Mouse (Mus musculus) hindbrain, embryonic 13.5 days (tissue): ENCODE measurements around the gene 9530068E07Rik. TPM values are rescaled to one million over a fixed set of nuclear protein-coding genes. Genes with fewer than 3 reads are reported as not detected.

Experiments
- ATAC-seq: fragments of 200-750 bp; cut with Nextera tagmentation; 2 replicates; pipeline ENCODE4 v1.8.0; 2017; ENCODE audit warnings: moderate TSS enrichment; ENCODE audit not compliant: low FRiP score
- H3K27ac ChIP-seq: fragments of 300-500 bp; sonication (generic); 2 replicates; pipeline ENCODE4 v1.5.1; 2015; ENCODE audit warnings: inconsistent platforms, mild to moderate bottlenecking, moderate library complexity
- H3K27me3 ChIP-seq: fragments of 300-500 bp; sonication (generic); 2 replicates; pipeline ENCODE4 v1.6.1; 2015; ENCODE audit warnings: mild to moderate bottlenecking, inconsistent platforms
- H3K36me3 ChIP-seq: fragments of 300-500 bp; sonication (generic); 2 replicates; pipeline ENCODE4 v1.6.1; 2015; ENCODE audit warnings: mild to moderate bottlenecking, inconsistent platforms
- H3K4me1 ChIP-seq: fragments of 300-500 bp; sonication (generic); replicated peaks from 2 replicates; pipeline ENCODE4 v1.6.1; 2015; ENCODE audit warnings: inconsistent platforms
- H3K4me2 ChIP-seq: fragments of 300-500 bp; sonication (generic); 2 replicates; pipeline ENCODE4 v1.6.1; 2015; ENCODE audit warnings: inconsistent platforms, mild to moderate bottlenecking, moderate library complexity
- H3K4me3 ChIP-seq: fragments of 300-500 bp; sonication (generic); 2 replicates; pipeline ENCODE4 v1.5.1; 2015; ENCODE audit warnings: mild to moderate bottlenecking, inconsistent platforms
- H3K9ac ChIP-seq: fragments of 300-500 bp; sonication (generic); 2 replicates; pipeline ENCODE4 v1.6.1; 2015; ENCODE audit warnings: mild to moderate bottlenecking, inconsistent platforms
- H3K9me3 ChIP-seq: fragments of 300-500 bp; sonication (generic); 2 replicates; pipeline ENCODE4 v1.6.1; 2016; ENCODE audit warnings: inconsistent platforms
- WGBS: fragments of 180-500 bp; shearing (Covaris S2); methylation state at CpG from one replicate; pipeline ENCODE4 v1.1.7; 2015; 5-methylcytosine and 5-hydroxymethylcytosine counted together
- polyA plus RNA-seq: library from polyadenylated mRNA; unstranded; fragments of >200 nt; fragmentation: Nextera tagmentation; extraction: Ambion mirVana; gene quantifications from 2 replicates; pipeline ENCODE4 v1.2.1, GENCODE M21; 2015

9530068E07Rik gene
- polyA plus RNA-seq, 1 experiment from 2014 or later = 129 TPM

GRCm38 (mm10) chr11:52433076-52433796, 37.0 kb downstream of the 9530068E07Rik start:
- ATAC-seq = no peak
- no peaks in the 10 kb centered on the region for H3K36me3 ChIP-seq

GRCm38 (mm10) chr11:52433797-52434195, 37.6 kb downstream of the 9530068E07Rik start:
- H3K4me2 ChIP-seq = no peak overlapping the region
- peaks cover 6% of the 10 kb centered on the region; the same call in 1 of the 2 replicates for H3K9me3 ChIP-seq
- no peak overlapping the region for H3K4me3 ChIP-seq
- no peak overlapping the region for H3K27ac ChIP-seq
- no peak for ATAC-seq
- WGBS = 57% methylated on average over 2 of the region's 2 CpGs
- 0 out of 2 replicates have a peak, but pooled peaks cover 10% of the 10 kb centered on the region for H3K4me1 ChIP-seq
- H3K36me3 ChIP-seq = no peaks in the 10 kb centered on the region
- no peak overlapping the region for H3K9ac ChIP-seq
- H3K27me3 ChIP-seq = peaks cover 40% of the 10 kb centered on the region

More at GRCm38 (mm10) chr11:52433076-52433796, 37.0 kb downstream of the 9530068E07Rik start:
- no peak overlapping the region for H3K4me2 ChIP-seq
- H3K9ac ChIP-seq = no peak overlapping the region
- peaks cover 6% of the 10 kb centered on the region; the same call in 1 of the 2 replicates for H3K9me3 ChIP-seq
- WGBS = 81% methylated on average over 8 of the region's 8 CpGs
- H3K4me1 ChIP-seq = 0 out of 2 replicates have a peak, but pooled peaks cover 10% of the 10 kb centered on the region
- no peak overlapping the region for H3K4me3 ChIP-seq
- no peak overlapping the region for H3K27ac ChIP-seq
- peaks cover 37% of the 10 kb centered on the region for H3K27me3 ChIP-seq

- peaks cover 6% of the 10 kb centered on the region; the same call in 1 of the 2 replicates for H3K9me3 ChIP-seq
- H3K4me2 ChIP-seq = no peak overlapping the region
- H3K4me3 ChIP-seq = no peak overlapping the region
- no peak overlapping the region for H3K9ac ChIP-seq
- no peak for ATAC-seq
- H3K27me3 ChIP-seq = peaks cover 29% of the 10 kb centered on the region
- no peak overlapping the region for H3K27ac ChIP-seq
- WGBS = 94% methylated on average over 5 of the region's 5 CpGs
- H3K36me3 ChIP-seq = no peaks in the 10 kb centered on the region
- 0 out of 2 replicates have a peak, but pooled peaks cover 10% of the 10 kb centered on the region for H3K4me1 ChIP-seq
These were observed 39.2 kb downstream of the 9530068E07Rik start for GRCm38 (mm10) chr11:52435466-52435865.

DNA sequence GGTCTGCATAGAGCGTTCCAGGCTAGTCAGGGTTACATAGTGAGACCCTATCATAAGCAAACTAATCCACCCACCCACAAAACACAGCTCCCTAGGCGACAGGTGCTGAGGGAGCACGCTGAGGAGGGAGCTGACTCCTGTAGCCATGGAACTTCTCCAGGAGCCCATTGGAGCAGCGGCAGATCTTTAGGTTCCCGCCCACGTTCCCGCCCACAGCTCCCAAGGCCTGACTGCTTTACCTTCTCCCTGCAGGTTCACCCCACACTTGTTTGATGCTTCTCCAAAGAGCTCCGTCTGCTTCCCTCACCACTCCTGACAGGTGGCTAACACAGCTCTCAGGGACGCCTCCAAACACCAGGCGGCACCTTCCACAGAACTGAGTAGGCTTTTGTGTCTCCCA, 40.9 kb downstream of the 9530068E07Rik start:
- H3K4me2 ChIP-seq = no peak overlapping the region
- no peak overlapping the region for H3K27ac ChIP-seq
- H3K9ac ChIP-seq = no peak overlapping the region
- ATAC-seq = no peak
- no peaks in the 10 kb centered on the region for H3K36me3 ChIP-seq
- peaks cover 11% of the 10 kb centered on the region for H3K4me1 ChIP-seq
- peaks cover under 1% of the 10 kb centered on the region; the same call in 1 of the 2 replicates for H3K9me3 ChIP-seq
- 25% methylated on average over 10 of the region's 10 CpGs for WGBS
- H3K4me3 ChIP-seq = no peak overlapping the region
- peaks cover 25% of the 10 kb centered on the region for H3K27me3 ChIP-seq

GRCm38 (mm10) chr11:52441096-52441495, 44.9 kb downstream of the 9530068E07Rik start:
- no peaks in the 10 kb centered on the region for H3K36me3 ChIP-seq
- ATAC-seq = no peak
- peaks cover 21% of the 10 kb centered on the region for H3K27me3 ChIP-seq
- H3K27ac ChIP-seq = no peak overlapping the region
- 51% methylated on average over 2 of the region's 2 CpGs for WGBS
- H3K4me3 ChIP-seq = no peak overlapping the region
- H3K9me3 ChIP-seq = no peaks in the 10 kb centered on the region
- peaks cover 11% of the 10 kb centered on the region for H3K4me1 ChIP-seq
- no peak overlapping the region for H3K9ac ChIP-seq
- no peak overlapping the region for H3K4me2 ChIP-seq

GRCm38 (mm10) chr11:52447242-52447641, 51.0 kb downstream of the 9530068E07Rik start:
- Histone ChIP-seq H3K4me2 (no peak overlapping the region), H3K4me3 (no peak overlapping the region), H3K9ac (no peak overlapping the region), H3K9me3 (no peaks in the 10 kb centered on the region), H3K4me1 (0 out of 2 replicates have a peak, but pooled peaks cover 5% of the 10 kb centered on the region), H3K36me3 (no peaks in the 10 kb centered on the region), H3K27me3 (0 out of 2 replicates have a peak, but pooled peaks cover 14% of the 10 kb centered on the region), H3K27ac (no peak overlapping the region)
- peak; percentile 88 for ATAC-seq
- 26% methylated on average over 4 of the region's 4 CpGs for WGBS

DNA sequence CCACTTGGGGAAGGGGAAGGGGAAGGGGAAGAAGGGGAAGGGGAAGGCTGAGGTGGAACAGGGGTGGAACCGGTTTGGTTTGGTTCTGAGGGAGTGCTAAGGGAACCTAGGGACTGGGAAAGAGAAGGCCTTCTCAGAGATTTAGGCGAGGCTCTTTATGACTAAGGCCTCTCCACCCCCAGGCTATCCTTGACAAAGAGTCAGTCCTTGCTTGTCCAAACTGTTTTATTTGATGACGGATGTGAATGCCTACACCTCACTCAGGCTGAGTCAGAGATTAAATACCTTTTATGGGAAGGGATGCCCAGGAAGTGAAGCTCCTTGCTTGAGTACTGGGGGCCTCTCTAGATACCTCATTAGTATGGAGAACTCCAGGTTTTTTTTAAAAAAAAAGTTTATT, 52.8 kb downstream of the 9530068E07Rik start:
- 59% methylated on average over 3 of the region's 3 CpGs for WGBS
- Histone ChIP-seq H3K9me3 (no peaks in the 10 kb centered on the region), H3K4me3 (no peak overlapping the region), H3K27ac (no peak overlapping the region), H3K36me3 (no peaks in the 10 kb centered on the region), H3K4me2 (no peak overlapping the region), H3K4me1 (0 out of 2 replicates have a peak, but pooled peaks cover 8% of the 10 kb centered on the region), H3K9ac (no peak overlapping the region), H3K27me3 (0 out of 2 replicates have a peak, but pooled peaks cover 11% of the 10 kb centered on the region)
- no peak for ATAC-seq

DNA sequence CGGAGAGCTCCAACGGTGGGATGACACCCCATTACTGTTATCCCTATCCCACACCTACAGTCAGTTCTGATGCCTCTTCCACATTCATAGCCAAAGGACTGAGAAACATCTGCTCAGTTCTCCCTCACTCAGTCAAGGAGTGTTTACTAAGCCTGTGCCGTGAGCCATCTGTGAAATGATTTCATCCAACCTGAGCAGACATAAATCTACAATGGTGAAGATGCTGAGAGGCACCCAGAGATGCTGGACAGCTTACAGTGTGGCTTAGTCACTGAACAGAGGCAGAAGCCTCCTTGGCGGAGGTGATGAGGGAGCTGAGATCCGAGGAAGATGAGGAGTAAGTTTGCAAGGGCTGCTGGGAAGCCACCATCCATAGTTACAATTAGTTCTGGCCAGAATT, 62.1 kb downstream of the 9530068E07Rik start:
- no peak for ATAC-seq
- Histone ChIP-seq H3K4me1 (peaks cover 14% of the 10 kb centered on the region), H3K9ac (no peak overlapping the region), H3K27me3 (0 out of 2 replicates have a peak, but pooled peaks cover 3% of the 10 kb centered on the region), H3K4me2 (no peak overlapping the region), H3K4me3 (no peak overlapping the region), H3K27ac (no peak overlapping the region), H3K36me3 (no peaks in the 10 kb centered on the region), H3K9me3 (no peaks in the 10 kb centered on the region)
- WGBS = 90% methylated on average over 5 of the region's 5 CpGs

Other genes starting within 250 kb of the 9530068E07Rik start
- not detected in 2 replicates for gene Olfr1371, start 182.4 kb upstream of the 9530068E07Rik start, polyA plus RNA-seq
- 1,097 and 1,103 TPM in 2 replicates for gene Skp1a, start 164.4 kb upstream of the 9530068E07Rik start, polyA plus RNA-seq
- gene Tcf7, start 113.4 kb upstream of the 9530068E07Rik start, polyA plus RNA-seq = 3.2 and 4.7 TPM in 2 replicates
- 280 and 294 TPM in 2 replicates for gene Vdac1, start 35.6 kb upstream of the 9530068E07Rik start, polyA plus RNA-seq